Mouse (Mus musculus) embryonic fibroblast, embryonic 13.5 days (primary cell): ENCODE measurements around the gene Peli1. TPM values are rescaled to one million over a fixed set of nuclear protein-coding genes. Genes with fewer than 3 reads are reported as not detected.
"Not testable (repeated sequence)": the region's sequence is repeated elsewhere in the genome, so short reads cannot be mapped to it uniquely, and the experiment has no call there.

Experiments used
- H3K27ac ChIP-seq: 2 replicates; pipeline ENCODE4 v1.5.1; 2012; ENCODE audit warnings: low read length, control low read depth, inconsistent platforms; ENCODE audit not compliant: insufficient read depth
- H3K4me1 ChIP-seq: 2 replicates; pipeline ENCODE4 v1.6.1; 2011; ENCODE audit warnings: low read length; ENCODE audit not compliant: control insufficient read depth, insufficient read depth
- H3K4me3 ChIP-seq: 2 replicates; pipeline ENCODE4 v1.5.1; 2011; ENCODE audit warnings: mild to moderate bottlenecking, control low read depth, low read length; ENCODE audit not compliant: insufficient read depth
- CTCF ChIP-seq: IDR thresholded peaks from 2 replicates; pipeline ENCODE4 v1.5.1; 2011; ENCODE audit warnings: mild to moderate bottlenecking, control low read depth, low read length, moderate library complexity, borderline replicate concordance; ENCODE audit not compliant: insufficient read depth
- POLR2A ChIP-seq: IDR thresholded peaks from 2 replicates; pipeline ENCODE4 v1.6.1; 2011; ENCODE audit warnings: low read depth, mild to moderate bottlenecking, control low read depth, low read length, moderate library complexity
- polyA plus RNA-seq: library from polyadenylated mRNA; stranded (reverse); fragments of >200 nt; gene quantifications from 2 replicates; pipeline ENCODE4 v1.2.4, GENCODE M21; 2011; ENCODE audit warnings: low read depth; ENCODE audit not compliant: missing spikeins, insufficient read length

Gene Peli1
- polyA plus RNA-seq, 1 experiment = 21.3 TPM

DNA sequence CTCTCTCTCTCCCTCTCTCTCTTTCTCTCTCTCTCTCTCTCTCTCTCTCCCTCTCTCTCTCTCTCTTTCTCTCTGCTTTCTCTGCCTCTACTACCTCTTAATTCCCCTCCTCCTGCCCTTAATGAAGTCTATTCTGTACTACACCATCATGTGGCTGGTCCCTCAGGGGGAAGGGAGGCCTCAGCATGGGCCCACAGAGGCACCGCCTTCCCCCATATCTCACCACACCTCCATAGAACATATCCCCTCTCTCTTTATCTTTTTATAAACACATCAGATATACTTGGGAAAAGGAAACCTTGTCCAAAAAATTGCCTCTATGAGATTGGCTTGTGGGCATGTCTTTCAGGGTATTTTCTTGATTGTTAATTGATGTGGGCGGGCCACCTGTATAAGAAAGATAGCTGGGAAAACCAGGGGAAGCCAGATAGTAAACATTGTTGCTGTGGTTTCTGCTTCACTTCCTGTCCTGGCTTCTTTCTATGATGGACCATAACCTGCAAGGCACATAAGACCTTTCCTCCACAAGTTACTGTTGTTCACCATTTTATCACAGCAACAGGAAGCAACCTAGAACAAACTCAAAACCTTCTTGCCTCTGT, 75.5 kb downstream of the Peli1 start:
- Histone ChIP-seq H3K4me3 (no peak overlapping the region), H3K27ac (no peak overlapping the region), H3K4me1 (no peaks in the 10 kb centered on the region)
- no peak for TF ChIP-seq POLR2A
- no peak for TF ChIP-seq CTCF

GRCm38 (mm10) chr11:21168828-21169607, 77.9 kb downstream of the Peli1 start:
- H3K4me3 ChIP-seq = no peak overlapping the region
- H3K27ac ChIP-seq = no peak overlapping the region
- TF ChIP-seq POLR2A = no peak
- no peak for TF ChIP-seq CTCF
- H3K4me1 ChIP-seq = no peaks in the 10 kb centered on the region

GRCm38 (mm10) chr11:21169608-21169860, 78.4 kb downstream of the Peli1 start:
- H3K4me3 ChIP-seq, H3K27ac ChIP-seq, H3K4me1 ChIP-seq: not testable (repeated sequence)

DNA sequence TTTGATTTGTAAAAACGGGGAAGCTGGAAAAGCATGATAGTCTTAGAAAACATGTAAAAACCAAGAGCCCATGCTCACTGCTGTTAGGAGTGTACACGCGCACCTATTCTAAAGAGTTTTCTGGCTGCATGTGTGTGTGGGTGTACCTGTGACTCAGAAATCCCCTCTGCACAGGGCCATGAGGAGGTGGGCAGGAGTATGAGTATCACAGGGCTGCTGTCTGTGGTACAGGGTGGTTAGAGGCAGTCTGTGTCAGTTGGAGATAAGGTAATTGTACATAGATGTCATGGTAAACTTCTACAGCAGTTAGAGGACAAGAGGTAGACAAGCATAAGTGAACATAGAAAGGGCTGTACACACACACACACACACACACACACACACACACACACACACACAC, 81.2 kb downstream of the Peli1 start:
- no peak for TF ChIP-seq CTCF
- no peak for TF ChIP-seq POLR2A
- Histone ChIP-seq H3K4me1 (no peaks in the 10 kb centered on the region), H3K27ac (no peak overlapping the region), H3K4me3 (no peak overlapping the region)

DNA sequence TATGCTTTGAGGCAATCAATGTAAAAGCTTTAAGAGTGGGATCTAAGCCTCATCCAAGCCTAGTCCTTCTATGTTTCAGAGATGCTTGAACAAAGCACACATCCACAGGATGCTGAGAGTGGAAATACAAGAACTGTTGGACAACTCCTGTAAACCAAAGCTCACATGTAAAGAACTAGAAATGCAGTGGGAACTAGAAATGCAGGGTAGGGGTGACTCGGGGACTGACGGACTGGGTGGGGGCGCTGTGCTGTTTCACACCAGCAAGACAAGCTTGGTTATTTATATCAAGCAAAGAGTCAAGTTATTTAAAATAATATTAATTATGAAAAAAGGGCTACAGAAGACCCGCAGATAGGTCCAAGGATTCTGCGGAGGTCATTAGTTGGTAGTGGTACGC, 82.8 kb downstream of the Peli1 start:
- H3K4me3 ChIP-seq = no peak overlapping the region
- TF ChIP-seq CTCF (no peak), POLR2A (no peak)
- no peaks in the 10 kb centered on the region for H3K4me1 ChIP-seq
- no peak overlapping the region for H3K27ac ChIP-seq

DNA sequence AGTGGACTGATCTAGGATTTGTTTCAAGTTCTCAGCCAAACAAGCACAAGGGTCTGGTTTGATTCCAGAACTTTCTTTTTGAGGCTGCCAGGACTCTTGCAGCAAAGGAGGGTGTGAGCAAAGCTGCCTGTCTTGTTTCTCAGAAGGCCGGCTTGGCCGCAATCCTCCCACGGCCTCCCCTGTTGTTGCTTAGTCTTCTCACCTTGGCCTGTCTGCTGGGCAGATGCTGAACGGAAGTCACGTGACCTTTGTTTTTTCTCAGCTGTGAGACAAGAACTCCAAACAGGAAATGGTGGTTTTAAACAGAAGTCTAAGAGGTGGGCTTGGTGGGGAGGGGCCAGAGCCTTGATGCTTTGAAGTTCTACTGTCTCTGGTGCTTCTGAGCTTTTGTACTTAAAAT, 83.3 kb downstream of the Peli1 start:
- Histone ChIP-seq H3K4me1 (no peaks in the 10 kb centered on the region), H3K4me3 (no peak overlapping the region), H3K27ac (no peak overlapping the region)
- TF ChIP-seq POLR2A (no peak), CTCF (no peak)

DNA sequence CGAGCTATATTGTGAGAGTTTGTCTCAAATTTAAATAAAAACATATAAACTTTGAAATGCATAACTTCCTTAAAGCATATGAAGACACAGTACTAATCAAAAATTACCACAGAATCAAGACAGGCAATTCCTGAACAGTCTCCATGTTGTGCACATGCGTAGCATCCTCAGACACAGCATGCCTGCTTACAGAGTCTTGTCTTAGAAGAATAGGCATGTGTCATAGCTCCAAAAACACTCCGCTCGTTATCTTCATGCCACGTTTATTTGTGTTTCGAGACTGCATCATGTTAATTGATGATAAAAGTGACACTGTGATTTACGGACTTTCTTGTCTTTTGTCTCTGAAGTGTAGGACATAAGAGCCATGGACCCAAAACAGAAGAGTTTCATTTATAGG, 84.0 kb downstream of the Peli1 start:
- H3K4me3 ChIP-seq = no peak overlapping the region
- H3K27ac ChIP-seq = no peak overlapping the region
- TF ChIP-seq CTCF (no peak), POLR2A (no peak)
- no peaks in the 10 kb centered on the region for H3K4me1 ChIP-seq

DNA sequence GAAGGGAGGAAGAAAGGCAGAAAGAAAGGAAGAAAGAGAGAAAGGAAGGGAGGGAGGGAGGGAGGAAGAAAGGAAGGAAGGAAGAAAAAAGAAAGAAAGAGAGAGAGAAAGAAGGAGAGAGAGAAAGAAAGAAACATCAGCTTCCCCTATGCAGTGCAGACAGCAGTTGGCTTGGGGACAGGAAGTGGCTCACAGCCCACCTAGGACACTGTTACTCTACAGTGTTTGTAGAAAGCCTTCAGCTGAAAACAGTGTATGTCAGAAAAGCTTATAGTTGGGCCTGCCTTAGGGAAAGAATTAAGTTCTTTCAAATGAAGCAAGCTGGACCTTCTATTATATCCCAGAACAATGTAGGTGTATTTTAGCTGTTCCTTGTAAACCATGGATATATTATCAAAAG, 85.4 kb downstream of the Peli1 start:
- no peak overlapping the region for H3K4me3 ChIP-seq
- H3K4me1 ChIP-seq = no peaks in the 10 kb centered on the region
- TF ChIP-seq POLR2A = no peak
- TF ChIP-seq CTCF = no peak
- no peak overlapping the region for H3K27ac ChIP-seq

GRCm38 (mm10) chr11:21178343-21178742, 87.3 kb downstream of the Peli1 start:
- Histone ChIP-seq H3K27ac (no peak overlapping the region), H3K4me3 (no peak overlapping the region), H3K4me1 (no peaks in the 10 kb centered on the region)
- TF ChIP-seq CTCF (no peak), POLR2A (no peak)

DNA sequence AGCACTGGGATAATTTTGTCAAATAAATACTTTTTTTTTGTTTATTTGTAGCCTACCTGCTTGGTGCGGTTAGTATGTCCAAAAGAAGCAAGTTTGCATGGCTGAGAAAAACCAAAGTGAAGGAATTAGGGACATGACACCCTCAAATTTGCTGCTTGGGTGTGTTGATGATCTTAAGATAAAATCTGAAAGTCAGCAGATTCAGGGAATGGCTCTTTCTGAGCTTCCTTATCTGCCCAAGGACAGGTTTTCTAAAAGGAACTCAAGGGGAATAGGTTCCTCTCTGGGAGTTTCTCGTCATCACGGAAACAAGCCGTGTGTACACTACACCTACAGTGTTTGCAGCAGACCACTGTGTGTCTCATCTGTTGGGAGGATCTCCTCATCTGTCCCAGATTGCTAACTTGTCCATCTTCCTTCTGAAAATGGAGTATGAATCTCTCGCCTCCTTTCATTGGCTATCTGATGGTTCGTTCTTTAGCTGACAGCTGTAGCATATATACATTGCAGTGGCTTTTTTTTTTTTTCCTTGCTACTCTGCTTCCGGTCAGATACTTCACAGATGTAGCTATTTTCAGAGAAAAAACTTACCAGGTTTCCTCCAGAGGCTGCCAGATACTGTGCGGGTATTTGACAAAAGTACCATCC, 88.0 kb downstream of the Peli1 start:
- H3K4me3 ChIP-seq = no peak overlapping the region
- H3K4me1 ChIP-seq = no peaks in the 10 kb centered on the region
- no peak for TF ChIP-seq CTCF
- no peak for TF ChIP-seq POLR2A
- H3K27ac ChIP-seq = no peak overlapping the region

DNA sequence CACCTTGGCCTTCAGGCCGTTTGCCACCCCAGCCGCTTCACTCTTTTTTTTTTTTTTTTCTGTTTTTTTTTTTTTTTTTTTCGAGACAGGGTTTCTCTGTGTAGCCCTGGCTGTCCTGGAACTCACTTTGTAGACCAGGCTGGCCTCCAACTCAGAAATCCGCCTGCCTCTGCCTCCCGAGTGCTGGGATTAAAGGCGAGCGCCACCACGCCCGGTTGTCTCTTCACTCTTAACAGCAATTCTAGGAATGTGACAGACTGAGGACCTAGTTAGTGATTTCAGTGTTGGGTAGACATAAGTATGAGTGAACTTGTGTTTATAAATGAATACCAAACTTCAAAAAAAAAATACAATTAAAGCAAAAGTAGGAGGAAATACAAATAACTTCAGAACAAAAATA, 88.8 kb downstream of the Peli1 start:
- H3K27ac ChIP-seq, H3K4me3 ChIP-seq, H3K4me1 ChIP-seq: not testable (repeated sequence)
